Mouse (Mus musculus) MEL (cell line): Measurements from ENCODE around the gene Ranbp10. TPM values are rescaled to one million over a fixed set of nuclear protein-coding genes. Genes with fewer than 3 reads are reported as not detected.

ENCODE experiments used
- DNase-seq: peaks from one replicate; pipeline ENCODE4 v3.0.0; 2011; ENCODE audit warnings: low read depth, low spot score
- H3K27ac ChIP-seq: 2 replicates; pipeline ENCODE4 v1.5.1; 2012; ENCODE audit warnings: low read depth, mild to moderate bottlenecking, control low read depth, low read length, moderate library complexity; ENCODE audit not compliant: control insufficient read depth
- H3K27me3 ChIP-seq, 2 experiments: fragments of 150-350 bp in 1 of 2; sonication (generic) in 1 of 2; 2 replicates each; pipeline ENCODE4 v1.6.1; 2012; ENCODE audit warnings: low read length in 2 of 2, mild to moderate bottlenecking in 2 of 2, improper control_type of control experiment in 1 of 2, moderate library complexity in 1 of 2; ENCODE audit not compliant: insufficient read depth in 2 of 2, control insufficient read depth in 1 of 2
- H3K36me3 ChIP-seq, 2 experiments: 2 replicates each; pipeline ENCODE4 v1.6.1; 2012 to 2014; ENCODE audit warnings: low read length in 2 of 2, improper control_type of control experiment in 1 of 2, inconsistent platforms in 1 of 2, mild to moderate bottlenecking in 1 of 2; ENCODE audit not compliant: insufficient read depth in 2 of 2, control insufficient read depth in 1 of 2
- H3K4me1 ChIP-seq, 2 experiments: fragments of 150-350 bp in 1 of 2; sonication (generic) in 1 of 2; 2 replicates each; pipeline ENCODE4 v1.6.1; 2012; ENCODE audit warnings: low read length in 2 of 2, improper control_type of control experiment in 1 of 2, mild to moderate bottlenecking in 1 of 2; ENCODE audit not compliant: insufficient read depth in 2 of 2, control insufficient read depth in 1 of 2
- H3K4me3 ChIP-seq, 2 experiments: fragments of 150-350 bp in 1 of 2; sonication (generic) in 1 of 2; 2 replicates each; pipeline ENCODE4 v1.5.1; 2012; ENCODE audit warnings: low read depth in 2 of 2, low read length in 2 of 2, mild to moderate bottlenecking in 2 of 2, moderate library complexity in 2 of 2, control low read depth in 1 of 2, improper control_type of control experiment in 1 of 2; ENCODE audit not compliant: control insufficient read depth in 1 of 2, insufficient read depth in 1 of 2
- H3K79me2 ChIP-seq: 2 replicates; pipeline ENCODE4 v1.6.1; 2012; ENCODE audit warnings: mild to moderate bottlenecking, low read length, moderate library complexity; ENCODE audit not compliant: control insufficient read depth, poor library complexity, insufficient read depth
- H3K9ac ChIP-seq: 2 replicates; pipeline ENCODE4 v1.6.1; 2012; ENCODE audit warnings: low read depth, mild to moderate bottlenecking, control low read depth, low read length, moderate library complexity; ENCODE audit not compliant: control insufficient read depth, poor library complexity, severe bottlenecking
- H3K9me3 ChIP-seq: fragments of 150-350 bp; sonication (generic); replicated peaks from 2 replicates; pipeline ENCODE4 v1.6.1; 2012; ENCODE audit warnings: mild to moderate bottlenecking, low read length, improper control_type of control experiment, moderate library complexity; ENCODE audit not compliant: insufficient read depth
- BHLHE40 ChIP-seq: IDR thresholded peaks from 2 replicates; pipeline ENCODE4 v1.6.1; 2012; ENCODE audit warnings: low read depth, mild to moderate bottlenecking, inconsistent platforms, low read length, improper control_type of control experiment, borderline replicate concordance
- E2F4 ChIP-seq: IDR thresholded peaks from 2 replicates; pipeline ENCODE4 v1.6.1; 2011; ENCODE audit warnings: low read depth, low read length, improper control_type of control experiment, borderline replicate concordance
- EP300 ChIP-seq, 2 experiments: IDR thresholded peaks; 2 replicates each; pipeline ENCODE4 v1.6.1; 2011; ENCODE audit warnings: improper control_type of control experiment in 2 of 2, low read length in 2 of 2, low read depth in 1 of 2, mild to moderate bottlenecking in 1 of 2
- ETS1 ChIP-seq: IDR thresholded peaks from 2 replicates; pipeline ENCODE4 v1.6.1; 2012; ENCODE audit warnings: low read depth, mild to moderate bottlenecking, inconsistent platforms, low read length, improper control_type of control experiment, moderate library complexity
- JUND ChIP-seq: IDR thresholded peaks from 2 replicates; pipeline ENCODE4 v1.6.1; 2011; ENCODE audit warnings: low read depth, mild to moderate bottlenecking, improper control_type of control experiment, low read length
- KAT2A ChIP-seq: conservative IDR thresholded peaks from 2 replicates; pipeline ENCODE4 v1.6.1; 2012; ENCODE audit warnings: low read depth, low read length, improper control_type of control experiment, inconsistent platforms
- MAZ ChIP-seq: IDR thresholded peaks from 2 replicates; pipeline ENCODE4 v1.6.1; 2012; ENCODE audit warnings: low read depth, mild to moderate bottlenecking, inconsistent platforms, low read length, improper control_type of control experiment
- MXI1 ChIP-seq: IDR thresholded peaks from 2 replicates; pipeline ENCODE4 v1.6.1; 2011; ENCODE audit warnings: mild to moderate bottlenecking, low read depth, low read length, improper control_type of control experiment
- MYC ChIP-seq: IDR thresholded peaks from 2 replicates; pipeline ENCODE4 v1.6.1; 2011; ENCODE audit warnings: low read depth, mild to moderate bottlenecking, low read length, improper control_type of control experiment, moderate library complexity
- NELFE ChIP-seq: IDR thresholded peaks from 2 replicates; pipeline ENCODE4 v1.6.1; 2011; ENCODE audit warnings: low read depth, low read length, improper control_type of control experiment
- POLR2AphosphoS2 ChIP-seq: IDR thresholded peaks from 2 replicates; pipeline ENCODE4 v1.6.1; 2011; ENCODE audit warnings: low read length, improper control_type of control experiment
- SIN3A ChIP-seq: IDR thresholded peaks from 2 replicates; pipeline ENCODE4 v1.6.1; 2012; ENCODE audit warnings: low read length, improper control_type of control experiment, inconsistent platforms
- TAL1 ChIP-seq: IDR thresholded peaks from 2 replicates; pipeline ENCODE4 v1.6.1; 2012; ENCODE audit warnings: mild to moderate bottlenecking, inconsistent platforms, low read length, moderate library complexity, mixed read lengths
- TCF12 ChIP-seq: IDR thresholded peaks from 2 replicates; pipeline ENCODE4 v1.6.1; 2014; ENCODE audit warnings: low read depth, mild to moderate bottlenecking, inconsistent platforms, low read length, improper control_type of control experiment, moderate library complexity
- USF1 ChIP-seq: IDR thresholded peaks from 2 replicates; pipeline ENCODE4 v1.6.1; 2014; ENCODE audit warnings: low read depth, mild to moderate bottlenecking, inconsistent platforms, low read length, improper control_type of control experiment, moderate library complexity
- USF2 ChIP-seq, 2 experiments: IDR thresholded peaks; 2 replicates each; pipeline ENCODE4 v1.6.1; 2011 to 2012; ENCODE audit warnings: improper control_type of control experiment in 2 of 2, low read length in 2 of 2, borderline replicate concordance in 1 of 2, inconsistent platforms in 1 of 2, low read depth in 1 of 2, mild to moderate bottlenecking in 1 of 2; ENCODE audit not compliant: insufficient read depth in 1 of 2
- ZC3H11A ChIP-seq: IDR thresholded peaks from 2 replicates; pipeline ENCODE4 v1.6.1; 2012; ENCODE audit warnings: low read depth, mild to moderate bottlenecking, inconsistent platforms, low read length, improper control_type of control experiment
- ZKSCAN1 ChIP-seq: IDR thresholded peaks from 2 replicates; pipeline ENCODE4 v1.6.1; 2012; ENCODE audit warnings: low read depth, mild to moderate bottlenecking, inconsistent platforms, low read length, improper control_type of control experiment, moderate library complexity
- ZMIZ1 ChIP-seq: IDR thresholded peaks from 2 replicates; pipeline ENCODE4 v1.6.1; 2012; ENCODE audit warnings: low read depth, mild to moderate bottlenecking, inconsistent platforms, low read length, improper control_type of control experiment, moderate library complexity
- polyA plus RNA-seq, 2 experiments: library from polyadenylated mRNA; stranded (reverse) in 1 of 2; unstranded in 1 of 2; fragments of >175 nt in 1 of 2; fragments of >200 nt in 1 of 2; gene quantifications; 2 replicates each; pipeline versions ENCODE4 v1.2.1 to v1.2.4; 2012; ENCODE audit warnings: low replicate concordance in 2 of 2, low read depth in 1 of 2; ENCODE audit not compliant: insufficient read length in 2 of 2, insufficient read depth in 1 of 2, missing spikeins in 1 of 2
- total RNA-seq: library from RNA; depleted of rRNA; stranded (reverse); fragments of 300-350 nt; gene quantifications from 2 replicates; pipeline ENCODE4 v1.2.3, GENCODE M21; 2012

Gene Ranbp10
- total and polyA plus RNA-seq, 3 experiments, result 7.4 to 22.1 TPM; not detected in 1

GRCm38 (mm10) chr8:105753916-105754315 is 73.2 kb downstream of the Ranbp10 start:
- Histone ChIP-seq H3K27me3 (no peaks in the 10 kb centered on the region), H3K4me1 (peaks cover 4 to 8% of the 10 kb centered on the region in 2 experiments), H3K9me3 (no peaks in the 10 kb centered on the region), H3K27ac (no peak overlapping the region), H3K79me2 (no peaks in the 10 kb centered on the region; the same call in none of the 2 replicates), H3K4me3 (no peak overlapping the region), H3K36me3 (peaks cover 0 to 9% of the 10 kb centered on the region in 2 experiments; a peak in 2 of 4 replicates), H3K9ac (no peak overlapping the region)
- DNase-seq, result no peak
- TF ChIP-seq MAZ (no peak), POLR2AphosphoS2 (no peak), BHLHE40 (no peak), SIN3A (no peak), ETS1 (no peak), KAT2A (no peak), ZC3H11A (no peak), ZKSCAN1 (no peak), JUND (no peak), USF2 (IDR thresholded peaks at IDR 0.05; ENCODE audit: borderline replicate concordance in 1 of 2, insufficient read depth in 1 of 2, low read depth in 1 of 2, low read length in 2 of 2) (no peak), E2F4 (no peak), NELFE (no peak), USF1 (no peak), TCF12 (no peak), MYC (no peak), TAL1 (no peak)

DNA sequence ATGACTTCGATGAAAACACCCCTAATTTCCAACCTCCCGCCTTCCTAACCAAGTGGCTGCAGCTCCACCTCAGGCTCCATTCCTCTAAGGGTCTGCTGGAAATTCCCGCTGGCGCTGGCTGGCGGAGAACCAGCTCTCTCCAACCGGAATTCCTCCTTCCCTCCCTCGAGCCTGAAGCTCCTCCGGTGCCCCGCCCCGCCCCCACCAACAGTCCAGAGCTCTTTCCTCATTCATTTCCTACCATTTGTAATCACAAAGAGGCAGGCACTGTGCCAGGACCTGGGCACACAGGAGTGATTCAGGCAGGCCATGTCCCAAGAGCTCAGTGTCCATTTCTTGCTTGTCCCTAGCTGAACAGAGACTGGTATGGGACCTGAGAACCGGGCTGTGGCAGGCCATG is 76.5 kb downstream of the Ranbp10 start:
- Histone ChIP-seq H3K9me3 (no peaks in the 10 kb centered on the region), H3K36me3 (no peaks in the 10 kb centered on the region), H3K79me2 (no peaks in the 10 kb centered on the region), H3K27ac (no peak overlapping the region), H3K4me3 (no peak overlapping the region), H3K4me1 (no peaks in the 10 kb centered on the region), H3K27me3 (no peaks in the 10 kb centered on the region), H3K9ac (no peak overlapping the region)
- DNase-seq, result no peak
- no peak for TF ChIP-seq SIN3A
- TF ChIP-seq ZMIZ1, result no peak
- no peak for TF ChIP-seq MXI1
- TF ChIP-seq MAZ, result no peak
- no peak for TF ChIP-seq KAT2A
- TF ChIP-seq USF1, result no peak
- no peak for TF ChIP-seq EP300 (IDR thresholded peaks at IDR 0.05; ENCODE audit: low read depth in 1 of 2, low read length in 2 of 2)
